Comparison of ENCODE assay signal across 8 mouse cellular contexts in genomic region chr12:86221074-86221703, GRCm38 (mm10). TPM values are rescaled to one million over a fixed set of nuclear protein-coding genes. Genes with fewer than 3 reads are reported as not detected.
A peak's percentile ranks its signal among the peaks of the same experiment; 100 is the strongest.
DNase-seq lines count a peak whose midpoint lies in the region; ATAC-seq lines count a peak whose summit lies in the region.

No protein-coding gene starts in this region.

- no peak for ATAC-seq in kidney, embryonic 15.5 days (replicated peaks; ENCODE audit: low FRiP score)
- ATAC-seq in forebrain, embryonic 11.5 days (replicated peaks; ENCODE audit: low FRiP score): peak; percentile 34; the same call in 1 of the 2 replicates
- ATAC-seq in limb, embryonic 12.5 days (ENCODE audit: insufficient number of reproducible peaks, insufficient read depth, low FRiP score, low TSS enrichment, low read depth): no peak
- ATAC-seq in neural tube, embryonic 13.5 days (ENCODE audit: low read depth): no peak

- H3K4me2 ChIP-seq in kidney, embryonic 15.5 days: peak overlapping the region; percentile 71
- H3K4me2 ChIP-seq in forebrain, embryonic 11.5 days (ENCODE audit: low read depth, low read length, severe bottlenecking): peak overlapping the region; percentile 56
- H3K4me2 ChIP-seq in limb, embryonic 12.5 days: peak overlapping the region; percentile 70
- H3K4me2 ChIP-seq in neural tube, embryonic 13.5 days: peak overlapping the region; percentile 79

- H3K36me3 ChIP-seq in kidney, embryonic 15.5 days: no peaks in the 10 kb centered on the region
- H3K36me3 ChIP-seq in forebrain, embryonic 11.5 days (ENCODE audit: control insufficient read depth, insufficient read depth, low read length): no peaks in the 10 kb centered on the region
- H3K36me3 ChIP-seq in limb, embryonic 12.5 days: no peaks in the 10 kb centered on the region
- no peaks in the 10 kb centered on the region for H3K36me3 ChIP-seq in neural tube, embryonic 13.5 days

- WGBS in kidney, embryonic 15.5 days: 44% methylated on average over 16 of the region's 16 CpGs
- WGBS in forebrain, embryonic 11.5 days: 34% methylated on average over 16 of the region's 16 CpGs
- whole genome bisulfite sequencing in limb, embryonic 12.5 days: 40% methylated on average over 16 of the region's 16 CpGs
- 45% methylated on average over 16 of the region's 16 CpGs for WGBS in neural tube, embryonic 13.5 days

- H3K9ac ChIP-seq in kidney, embryonic 15.5 days: no peak overlapping the region
- peak overlapping the region; percentile 52 for H3K9ac ChIP-seq in forebrain, embryonic 11.5 days (ENCODE audit: low read length)
- peak overlapping the region; percentile 47; the same call in 1 of the 2 replicates for H3K9ac ChIP-seq in limb, embryonic 12.5 days (replicated peaks)
- peak overlapping the region; percentile 67 for H3K9ac ChIP-seq in neural tube, embryonic 13.5 days

- H3K27me3 ChIP-seq in kidney, embryonic 15.5 days: peaks cover 46% of the 10 kb centered on the region
- no peaks in the 10 kb centered on the region for H3K27me3 ChIP-seq in forebrain, embryonic 11.5 days (ENCODE audit: control insufficient read depth, insufficient read depth, low read length)
- H3K27me3 ChIP-seq in limb, embryonic 12.5 days: peaks cover 44% of the 10 kb centered on the region
- H3K27me3 ChIP-seq in neural tube, embryonic 13.5 days: peaks cover 43% of the 10 kb centered on the region

- no peaks in the 10 kb centered on the region for H3K9me3 ChIP-seq in kidney, embryonic 15.5 days (replicated peaks)
- H3K9me3 ChIP-seq in forebrain, embryonic 11.5 days (ENCODE audit: control insufficient read depth, low read length): no peaks in the 10 kb centered on the region
- no peaks in the 10 kb centered on the region for H3K9me3 ChIP-seq in limb, embryonic 12.5 days
- H3K9me3 ChIP-seq in neural tube, embryonic 13.5 days: no peaks in the 10 kb centered on the region

- no peak for DNase-seq in kidney, postnatal 4 days
- DNase-seq in forebrain, embryonic 11.5 days (ENCODE audit: low spot score): peak; percentile 61
- no peak for DNase-seq in urinary bladder, postnatal 4 days (ENCODE audit: low spot score in 2 of 2)
- no peak for DNase-seq in cerebellum, adult 9-10 months
- no peak for DNase-seq in layer of hippocampus, postnatal 25 days (ENCODE audit: extremely low spot score in 1 of 2, low spot score in 1 of 2)

- no peak overlapping the region for H3K27ac ChIP-seq in kidney, embryonic 15.5 days
- peak overlapping the region; percentile 44 for H3K27ac ChIP-seq in forebrain, embryonic 11.5 days (ENCODE audit: low read depth, low read length)
- no peak overlapping the region for H3K27ac ChIP-seq in limb, embryonic 12.5 days
- no peak overlapping the region for H3K27ac ChIP-seq in neural tube, embryonic 13.5 days (replicated peaks)

- H3K4me1 ChIP-seq in kidney, embryonic 15.5 days: peaks cover 20% of the 10 kb centered on the region
- peaks cover 14% of the 10 kb centered on the region for H3K4me1 ChIP-seq in forebrain, embryonic 11.5 days (replicated peaks; ENCODE audit: control insufficient read depth, insufficient read depth, low read length)
- H3K4me1 ChIP-seq in limb, embryonic 12.5 days (replicated peaks): peaks cover 20% of the 10 kb centered on the region
- H3K4me1 ChIP-seq in neural tube, embryonic 13.5 days (replicated peaks): peaks cover 23% of the 10 kb centered on the region

- peak overlapping the region; percentile 37 for H3K4me3 ChIP-seq in kidney, embryonic 15.5 days (replicated peaks)
- peak overlapping the region; percentile 18; the same call in 1 of the 2 replicates for H3K4me3 ChIP-seq in forebrain, embryonic 11.5 days (ENCODE audit: low read depth, low read length)
- H3K4me3 ChIP-seq in limb, embryonic 12.5 days (replicated peaks): peak overlapping the region; percentile 38
- peak overlapping the region; percentile 38 for H3K4me3 ChIP-seq in neural tube, embryonic 13.5 days

RNA-seq across cellular contexts. Expression of gene Gpatch2l, which starts 20.5 kb away (rescaled TPM):
- polyA plus RNA-seq in kidney, embryonic 15.5 days (2015; fragmentation: Nextera tagmentation; extraction: Ambion mirVana): 14.6 and 15.3 TPM in 2 replicates
- 20.5 and 21.4 TPM in 2 replicates for polyA plus RNA-seq in forebrain, embryonic 11.5 days (2014; fragmentation: Nextera tagmentation; extraction: Ambion mirVana)
- polyA plus RNA-seq in limb, embryonic 12.5 days (2016; fragmentation: Nextera tagmentation; extraction: Ambion mirVana): 20.3 and 20.7 TPM in 2 replicates
- polyA plus RNA-seq in neural tube, embryonic 13.5 days (2015; fragmentation: Nextera tagmentation; extraction: Ambion mirVana): 22.3 and 25.9 TPM in 2 replicates
- 10 to 100 TPM; 31.5 to 34.7 TPM for total RNA-seq in layer of hippocampus, postnatal 25 days (2021)
